Mouse (Mus musculus) neutrophil, adult 5-6 weeks (primary cell): ENCODE measurements around the gene Fam114a1. TPM values are rescaled to one million over a fixed set of nuclear protein-coding genes. Genes with fewer than 3 reads are reported as not detected.
A peak's percentile ranks its signal among the peaks of the same experiment; 100 is the strongest.

Source experiments
- ATAC-seq: fragments of 151-379, 151-347 bp; 2 replicates; pipeline ENCODE4 v1.8.0; 2017; ENCODE audit warnings: mild to moderate bottlenecking, moderate TSS enrichment; ENCODE audit not compliant: insufficient number of reproducible peaks, poor library complexity, low FRiP score, severe bottlenecking; ENCODE audit errors: extremely low read depth
- total RNA-seq: library from RNA; stranded (forward); fragments of 200-1000 nt; gene quantifications from 2 replicates; pipeline ENCODE4 v1.2.3, GENCODE M21; 2017

The Fam114a1 gene
- total RNA-seq, 1 experiment from 2014 or later, result 33.2 TPM

DNA sequence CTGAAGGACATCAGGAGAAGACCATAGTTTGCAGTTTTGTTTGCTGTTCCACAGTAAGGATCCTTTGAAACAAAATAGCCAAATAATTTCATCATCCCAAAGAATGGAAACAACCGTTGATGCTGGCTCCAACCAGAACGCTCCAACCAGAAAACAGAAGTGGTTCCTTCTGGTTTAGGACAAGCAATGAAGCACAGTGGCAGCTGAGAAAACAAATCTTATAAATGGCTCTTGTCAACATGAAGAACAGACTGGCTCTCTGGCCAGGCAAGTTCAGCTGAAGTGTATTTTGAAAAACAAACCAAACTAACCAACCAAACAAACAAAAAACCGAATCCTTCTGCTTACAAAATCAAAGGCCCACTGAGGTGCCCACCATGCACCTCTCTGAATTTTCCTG is 119.8 kb downstream of the Fam114a1 start:
- no peak for ATAC-seq

DNA sequence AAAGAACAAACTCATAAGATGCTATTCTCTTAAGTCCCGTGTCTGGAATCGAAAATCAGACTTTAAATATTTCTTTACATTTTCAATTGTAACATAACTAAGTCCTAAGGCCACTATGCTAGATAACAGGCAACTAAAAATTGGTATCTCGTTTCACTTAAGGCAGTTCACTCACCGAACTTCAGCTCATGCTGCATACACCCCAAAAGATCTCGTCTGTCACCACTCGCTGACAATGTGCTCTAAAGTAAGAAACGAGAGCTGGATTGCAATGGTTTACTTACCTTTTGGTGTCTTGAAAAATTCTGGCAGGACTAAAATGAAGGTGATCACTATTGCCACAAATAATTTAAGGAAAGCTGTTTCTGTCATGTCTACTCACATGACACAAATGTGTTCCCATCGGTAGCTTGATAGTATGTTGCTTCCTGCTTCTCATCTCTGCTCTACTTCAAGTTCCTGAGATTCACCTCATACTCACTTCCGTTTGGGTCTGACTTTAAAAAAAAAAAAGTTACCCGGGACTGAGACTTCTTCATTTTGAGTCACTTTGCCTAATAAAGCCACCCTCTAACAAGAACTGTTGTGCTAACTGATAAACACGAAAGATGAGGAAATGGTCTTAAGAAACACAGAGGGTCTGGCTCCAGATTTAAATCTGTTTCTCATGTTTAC is 121.5 kb downstream of the Fam114a1 start:
- ATAC-seq, result peak; percentile 83

Other genes starting within 250 kb of the Fam114a1 start
- 278 and 280 TPM in 2 replicates for gene Klf3, start 166.7 kb upstream of the Fam114a1 start, total RNA-seq
- gene Tlr1, start 36.5 kb upstream of the Fam114a1 start, total RNA-seq, result 84.2 and 96.3 TPM in 2 replicates
- 31.0 and 37.8 TPM in 2 replicates for gene Tlr6, start 10.0 kb upstream of the Fam114a1 start, total RNA-seq
- 132 and 141 TPM in 2 replicates for gene Tmem156, start 122.1 kb downstream of the Fam114a1 start, total RNA-seq
- gene Klhl5, start 137.5 kb downstream of the Fam114a1 start, total RNA-seq, result 24.7 and 29.1 TPM in 2 replicates
- 2.4 and 2.6 TPM in 2 replicates for gene Wdr19, start 229.6 kb downstream of the Fam114a1 start, total RNA-seq